Mouse (Mus musculus): Measurements from ENCODE around the gene Slc44a5. TPM values are rescaled to one million over a fixed set of nuclear protein-coding genes. Genes with fewer than 3 reads are reported as not detected.

Slc44a5 gene
- polyA plus RNA-seq, 1 experiment = 0.12 TPM

- no peaks in the 10 kb centered on the region for H3K9me3 ChIP-seq (replicated peaks; ENCODE audit: control insufficient read depth, insufficient read depth, low read length, poor library complexity, severe bottlenecking)
- no peaks in the 10 kb centered on the region for H3K36me3 ChIP-seq (ENCODE audit: control insufficient read depth, insufficient read depth, low read length, poor library complexity, severe bottlenecking)
- no peak overlapping the region for H3K9ac ChIP-seq (ENCODE audit: low read depth, poor library complexity, severe bottlenecking)
- no peaks in the 10 kb centered on the region for H3K27me3 ChIP-seq (ENCODE audit: control insufficient read depth, insufficient read depth, low read length, poor library complexity, severe bottlenecking)
- H3K4me1 ChIP-seq (ENCODE audit: control insufficient read depth, insufficient read depth, low read length) = no peaks in the 10 kb centered on the region
- TF ChIP-seq POLR2A (IDR thresholded peaks at IDR 0.05; ENCODE audit: insufficient read depth, low read length) (no peak), EP300 (IDR thresholded peaks at IDR 0.05; ENCODE audit: insufficient read depth, low read depth, low read length) (no peak), CTCF (IDR thresholded peaks at IDR 0.05; ENCODE audit: low read depth, low read length) (no peak)
- H3K27ac ChIP-seq (ENCODE audit: insufficient read depth, low read length) = no peak overlapping the region
- H3K4me3 ChIP-seq (ENCODE audit: low read depth, low read length) = no peak overlapping the region
Measured at GRCm38 (mm10) chr3:154075749-154076148, 102.5 kb downstream of the Slc44a5 start.

- no peaks in the 10 kb centered on the region for H3K4me1 ChIP-seq (ENCODE audit: control insufficient read depth, insufficient read depth, low read length)
- TF ChIP-seq CTCF (IDR thresholded peaks at IDR 0.05; ENCODE audit: low read depth, low read length) = no peak
- no peak for TF ChIP-seq EP300 (IDR thresholded peaks at IDR 0.05; ENCODE audit: insufficient read depth, low read depth, low read length)
- TF ChIP-seq POLR2A (IDR thresholded peaks at IDR 0.05; ENCODE audit: insufficient read depth, low read length) = no peak
- no peaks in the 10 kb centered on the region for H3K36me3 ChIP-seq (ENCODE audit: control insufficient read depth, insufficient read depth, low read length, poor library complexity, severe bottlenecking)
- no peak overlapping the region for H3K4me3 ChIP-seq (ENCODE audit: low read depth, low read length)
- H3K27me3 ChIP-seq (ENCODE audit: control insufficient read depth, insufficient read depth, low read length, poor library complexity, severe bottlenecking) = no peaks in the 10 kb centered on the region
- H3K9ac ChIP-seq (ENCODE audit: low read depth, poor library complexity, severe bottlenecking) = no peak overlapping the region
- no peaks in the 10 kb centered on the region for H3K9me3 ChIP-seq (replicated peaks; ENCODE audit: control insufficient read depth, insufficient read depth, low read length, poor library complexity, severe bottlenecking)
- H3K27ac ChIP-seq (ENCODE audit: insufficient read depth, low read length) = no peak overlapping the region
Measured at GRCm38 (mm10) chr3:154081687-154082086, 108.5 kb downstream of the Slc44a5 start.

GRCm38 (mm10) chr3:154082241-154082640, 109.0 kb downstream of the Slc44a5 start:
- Histone ChIP-seq H3K4me3 (ENCODE audit: low read depth, low read length) (no peak overlapping the region), H3K9ac (ENCODE audit: low read depth, poor library complexity, severe bottlenecking) (no peak overlapping the region), H3K27me3 (ENCODE audit: control insufficient read depth, insufficient read depth, low read length, poor library complexity, severe bottlenecking) (no peaks in the 10 kb centered on the region), H3K36me3 (ENCODE audit: control insufficient read depth, insufficient read depth, low read length, poor library complexity, severe bottlenecking) (no peaks in the 10 kb centered on the region), H3K4me1 (ENCODE audit: control insufficient read depth, insufficient read depth, low read length) (no peaks in the 10 kb centered on the region), H3K9me3 (replicated peaks; ENCODE audit: control insufficient read depth, insufficient read depth, low read length, poor library complexity, severe bottlenecking) (no peaks in the 10 kb centered on the region), H3K27ac (ENCODE audit: insufficient read depth, low read length) (no peak overlapping the region)
- TF ChIP-seq CTCF (IDR thresholded peaks at IDR 0.05; ENCODE audit: low read depth, low read length) (no peak), EP300 (IDR thresholded peaks at IDR 0.05; ENCODE audit: insufficient read depth, low read depth, low read length) (no peak), POLR2A (IDR thresholded peaks at IDR 0.05; ENCODE audit: insufficient read depth, low read length) (no peak)

GRCm38 (mm10) chr3:154082961-154083360, 109.7 kb downstream of the Slc44a5 start:
- H3K9ac ChIP-seq (ENCODE audit: low read depth, poor library complexity, severe bottlenecking) = no peak overlapping the region
- TF ChIP-seq POLR2A (IDR thresholded peaks at IDR 0.05; ENCODE audit: insufficient read depth, low read length) (no peak), CTCF (IDR thresholded peaks at IDR 0.05; ENCODE audit: low read depth, low read length) (no peak), EP300 (IDR thresholded peaks at IDR 0.05; ENCODE audit: insufficient read depth, low read depth, low read length) (no peak)
- H3K9me3 ChIP-seq (replicated peaks; ENCODE audit: control insufficient read depth, insufficient read depth, low read length, poor library complexity, severe bottlenecking) = no peaks in the 10 kb centered on the region
- no peak overlapping the region for H3K4me3 ChIP-seq (ENCODE audit: low read depth, low read length)
- H3K27me3 ChIP-seq (ENCODE audit: control insufficient read depth, insufficient read depth, low read length, poor library complexity, severe bottlenecking) = no peaks in the 10 kb centered on the region
- no peaks in the 10 kb centered on the region for H3K36me3 ChIP-seq (ENCODE audit: control insufficient read depth, insufficient read depth, low read length, poor library complexity, severe bottlenecking)
- H3K27ac ChIP-seq (ENCODE audit: insufficient read depth, low read length) = no peak overlapping the region
- H3K4me1 ChIP-seq (ENCODE audit: control insufficient read depth, insufficient read depth, low read length) = no peaks in the 10 kb centered on the region

GRCm38 (mm10) chr3:154089996-154090395, 116.8 kb downstream of the Slc44a5 start:
- no peaks in the 10 kb centered on the region for H3K4me1 ChIP-seq (ENCODE audit: control insufficient read depth, insufficient read depth, low read length)
- H3K9ac ChIP-seq (ENCODE audit: low read depth, poor library complexity, severe bottlenecking) = no peak overlapping the region
- H3K4me3 ChIP-seq (ENCODE audit: low read depth, low read length) = no peak overlapping the region
- no peaks in the 10 kb centered on the region for H3K27me3 ChIP-seq (ENCODE audit: control insufficient read depth, insufficient read depth, low read length, poor library complexity, severe bottlenecking)
- H3K36me3 ChIP-seq (ENCODE audit: control insufficient read depth, insufficient read depth, low read length, poor library complexity, severe bottlenecking) = no peaks in the 10 kb centered on the region
- H3K27ac ChIP-seq (ENCODE audit: insufficient read depth, low read length) = no peak overlapping the region
- no peak for TF ChIP-seq CTCF (IDR thresholded peaks at IDR 0.05; ENCODE audit: low read depth, low read length)
- TF ChIP-seq EP300 (IDR thresholded peaks at IDR 0.05; ENCODE audit: insufficient read depth, low read depth, low read length) = no peak
- no peak for TF ChIP-seq POLR2A (IDR thresholded peaks at IDR 0.05; ENCODE audit: insufficient read depth, low read length)
- no peaks in the 10 kb centered on the region for H3K9me3 ChIP-seq (replicated peaks; ENCODE audit: control insufficient read depth, insufficient read depth, low read length, poor library complexity, severe bottlenecking)

GRCm38 (mm10) chr3:154091468-154092338, 118.5 kb downstream of the Slc44a5 start:
- Histone ChIP-seq H3K9me3 (replicated peaks; ENCODE audit: control insufficient read depth, insufficient read depth, low read length, poor library complexity, severe bottlenecking) (no peaks in the 10 kb centered on the region), H3K36me3 (ENCODE audit: control insufficient read depth, insufficient read depth, low read length, poor library complexity, severe bottlenecking) (no peaks in the 10 kb centered on the region), H3K27ac (ENCODE audit: insufficient read depth, low read length) (no peak overlapping the region), H3K27me3 (ENCODE audit: control insufficient read depth, insufficient read depth, low read length, poor library complexity, severe bottlenecking) (no peaks in the 10 kb centered on the region), H3K9ac (ENCODE audit: low read depth, poor library complexity, severe bottlenecking) (no peak overlapping the region), H3K4me3 (ENCODE audit: low read depth, low read length) (no peak overlapping the region), H3K4me1 (ENCODE audit: control insufficient read depth, insufficient read depth, low read length) (no peaks in the 10 kb centered on the region)
- TF ChIP-seq CTCF (IDR thresholded peaks at IDR 0.05; ENCODE audit: low read depth, low read length) (no peak), EP300 (IDR thresholded peaks at IDR 0.05; ENCODE audit: insufficient read depth, low read depth, low read length) (no peak), POLR2A (IDR thresholded peaks at IDR 0.05; ENCODE audit: insufficient read depth, low read length) (no peak)

Measured in ES-Bruce4 (cell line).